Mouse (Mus musculus) heart, adult 2 months (tissue): ENCODE measurements around the gene Ddr2.

ENCODE experiments used
- CTCF ChIP-seq: fragments of 200-600 bp; IDR thresholded peaks from 2 replicates; pipeline ENCODE4 v1.8.1; 2022; ENCODE audit warnings: antibody characterized with exemption, mild to moderate bottlenecking, moderate library complexity
- EP300 ChIP-seq: fragments of 200-500 bp; IDR thresholded peaks from 2 replicates; pipeline ENCODE4 v1.6.1; 2011; ENCODE audit warnings: low read depth, low read length, control low read depth; ENCODE audit not compliant: insufficient read depth

DNA sequence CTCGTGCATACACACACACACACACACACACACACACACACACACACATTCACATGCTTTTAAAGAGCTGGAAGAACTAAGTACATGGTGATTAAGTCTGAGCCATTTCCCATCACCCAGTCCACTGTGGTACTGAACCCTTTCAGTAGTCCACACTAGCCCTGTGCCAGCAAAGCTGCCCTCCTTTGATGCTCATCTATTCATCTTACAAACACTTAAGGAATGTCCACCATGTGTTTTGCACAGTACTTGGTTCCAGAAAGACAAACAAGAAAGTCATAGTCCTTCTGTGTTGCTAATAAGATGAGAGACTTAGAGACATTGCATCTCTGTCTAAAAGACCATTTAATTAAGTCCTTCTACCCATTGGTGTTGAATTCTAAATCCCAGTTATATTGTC, 29.7 kb downstream of the Ddr2 start:
- no peak for TF ChIP-seq CTCF
- TF ChIP-seq EP300, result no peak
